Mouse (Mus musculus) lung, postnatal 0 days (tissue): ENCODE results near the gene Cdyl.

Source experiments
- CTCF ChIP-seq: IDR thresholded peaks from 2 replicates; pipeline ENCODE4 v1.5.1; 2016; ENCODE audit warnings: antibody characterized with exemption, mild to moderate bottlenecking
- EP300 ChIP-seq: IDR thresholded peaks from 2 replicates; pipeline ENCODE4 v1.6.1; 2016; ENCODE audit warnings: antibody characterized with exemption, mild to moderate bottlenecking, control low read depth

GRCm38 (mm10) chr13:35627319-35627718 is 32.3 kb upstream of the Cdyl start:
- TF ChIP-seq CTCF (no peak), EP300 (no peak)
